Mouse (Mus musculus): ENCODE measurements around the gene D630003M21Rik.

- TF ChIP-seq CTCF (IDR thresholded peaks at IDR 0.05; ENCODE audit: low read depth) (no peak), EP300 (IDR thresholded peaks at IDR 0.05; ENCODE audit: low read depth) (no peak)
Measured at GRCm38 (mm10) chr2:158133050-158133449, 96.0 kb downstream of the D630003M21Rik start.
